Mouse (Mus musculus): ENCODE data around the gene Ttc26. TPM values are rescaled to one million over a fixed set of nuclear protein-coding genes. Genes with fewer than 3 reads are reported as not detected.

Gene Ttc26
- polyA plus RNA-seq, 1 experiment from 2014 or later: 5.8 TPM

Other genes with a start within 250 kb of the Ttc26 start
- 3.5 and 3.8 TPM in 2 replicates for gene D630045J12Rik, start 127.5 kb upstream of the Ttc26 start, polyA plus RNA-seq (2015; fragmentation: Nextera tagmentation; extraction: Ambion mirVana)
- gene Zc3hav1l, start 82.2 kb upstream of the Ttc26 start, polyA plus RNA-seq (2015; fragmentation: Nextera tagmentation; extraction: Ambion mirVana): 8.2 and 9.4 TPM in 2 replicates
- gene Zc3hav1, start 26.9 kb upstream of the Ttc26 start, polyA plus RNA-seq (2015; fragmentation: Nextera tagmentation; extraction: Ambion mirVana): 10.2 and 12.1 TPM in 2 replicates
- gene Ubn2, start 52.5 kb downstream of the Ttc26 start, polyA plus RNA-seq (2015; fragmentation: Nextera tagmentation; extraction: Ambion mirVana): 12.1 and 12.7 TPM in 2 replicates
- gene Fmc1, start 152.0 kb downstream of the Ttc26 start, polyA plus RNA-seq (2015; fragmentation: Nextera tagmentation; extraction: Ambion mirVana): 145 and 156 TPM in 2 replicates
- 37.9 and 41.1 TPM in 2 replicates for gene Luc7l2, start 169.9 kb downstream of the Ttc26 start, polyA plus RNA-seq (2015; fragmentation: Nextera tagmentation; extraction: Ambion mirVana)